40 mouse cellular contexts compared by ENCODE assay signal in genomic region chr1:172624081-172624480, GRCm38 (mm10). TPM values are rescaled to one million over a fixed set of nuclear protein-coding genes. Genes with fewer than 3 reads are reported as not detected.
"Had no signal": no experiment of that assay in that cellular context is flagged by ENCODE, and none has a peak within 500 bp of the region (broad histone marks: within the 10 kb centered on the region; RNA-seq: fewer than 3 reads in every experiment).

No protein-coding gene starts in this region.

- ATAC-seq: forebrain, postnatal 0 days; hindbrain, embryonic 16.5 days; intestine, embryonic 16.5 days; liver, embryonic 12.5 days had no signal

- H3K27ac ChIP-seq: gastrocnemius, adult 2 months; heart, adult 2 months; hindbrain, embryonic 10.5 days; hindbrain, embryonic 12.5 days; hindbrain, embryonic 14.5 days; kidney, embryonic 15.5 days; limb, embryonic 13.5 days; limb, embryonic 15.5 days; liver, embryonic 12.5 days had no signal

- H3K27me3 ChIP-seq: hindbrain, embryonic 12.5 days; kidney, embryonic 15.5 days; limb, embryonic 15.5 days; liver, embryonic 12.5 days had no signal

- H3K4me3 ChIP-seq: gastrocnemius, adult 2 months; heart, adult 2 months; heart, embryonic 12.5 days; hindbrain, embryonic 10.5 days; hindbrain, embryonic 12.5 days; kidney, embryonic 15.5 days; limb, embryonic 13.5 days; limb, embryonic 15.5 days; liver, embryonic 12.5 days had no signal

- DNase-seq: forebrain, postnatal 0 days; gastrocnemius, adult 2 months; gastrocnemius, postnatal 10 days; gastrocnemius, postnatal 25 days; heart, adult 2 months; heart, postnatal 10 days; heart, postnatal 4 days; kidney, adult 11 months; kidney, adult 9 months; kidney, postnatal 14 days; kidney, postnatal 36 days; layer of hippocampus, adult 9-11 months; layer of hippocampus, postnatal 36 days; left cerebral cortex, postnatal 4 days had no signal

- H3K4me1 ChIP-seq: heart, embryonic 12.5 days; hindbrain, embryonic 10.5 days; hindbrain, embryonic 12.5 days; kidney, embryonic 15.5 days; limb, embryonic 15.5 days; liver, embryonic 12.5 days had no signal

- H3K36me3 ChIP-seq: heart, embryonic 12.5 days; hindbrain, embryonic 10.5 days; hindbrain, embryonic 12.5 days; kidney, embryonic 15.5 days; limb, embryonic 13.5 days; limb, embryonic 15.5 days; liver, embryonic 12.5 days had no signal

- H3K9me3 ChIP-seq: hindbrain, embryonic 10.5 days; hindbrain, embryonic 12.5 days; kidney, embryonic 15.5 days; limb, embryonic 15.5 days; liver, embryonic 12.5 days had no signal

- H3K9ac ChIP-seq: forebrain, postnatal 0 days; heart, embryonic 12.5 days; hindbrain, embryonic 12.5 days; hindbrain, embryonic 14.5 days; kidney, embryonic 15.5 days; limb, embryonic 13.5 days; limb, embryonic 15.5 days; liver, embryonic 12.5 days had no signal

- H3K4me2 ChIP-seq: heart, embryonic 12.5 days; hindbrain, embryonic 12.5 days; hindbrain, embryonic 14.5 days; kidney, embryonic 15.5 days; limb, embryonic 13.5 days; limb, embryonic 15.5 days; liver, embryonic 12.5 days had no signal

RNA-seq across cellular contexts. Expression of gene Fcrl6, which starts 21.7 kb away (rescaled TPM):
- total RNA-seq: forebrain, postnatal 0 days; gastrocnemius, adult 2 months; gastrocnemius, postnatal 10 days; gastrocnemius, postnatal 25 days; gastrocnemius, postnatal 4 days; granulocyte monocyte progenitor cell, adult 5-6 weeks; heart, adult 2 months; heart, postnatal 10 days; heart, postnatal 25 days; heart, postnatal 4 days; layer of hippocampus, adult 18-20 months; layer of hippocampus, postnatal 14 days; layer of hippocampus, postnatal 36 days; left cerebral cortex, adult 18-20 months; left cerebral cortex, adult 8-10 months; left cerebral cortex, postnatal 10 days; left cerebral cortex, postnatal 25 days; left cerebral cortex, postnatal 4 days; liver, adult 2 months had no signal
- polyA plus RNA-seq: heart, adult 2 months; heart, embryonic 12.5 days; heart, embryonic 14.5 days; heart, embryonic 16.5 days; hindbrain, embryonic 10.5 days; intestine, embryonic 14.5 days; intestine, embryonic 16.5 days; kidney, adult 2 months; kidney, embryonic 15.5 days; kidney, postnatal 0 days; large intestine, adult 2 months; liver, adult 2 months; liver, embryonic 12.5 days had no signal

RNA-seq across cellular contexts. Expression of gene Slamf8, which starts 33.7 kb away (rescaled TPM):
- total RNA-seq: forebrain, postnatal 0 days; gastrocnemius, postnatal 10 days; heart, postnatal 10 days; heart, postnatal 4 days; layer of hippocampus, adult 18-20 months; layer of hippocampus, postnatal 14 days; layer of hippocampus, postnatal 36 days; left cerebral cortex, adult 18-20 months; left cerebral cortex, postnatal 10 days; left cerebral cortex, postnatal 25 days; left cerebral cortex, postnatal 4 days had no signal
- polyA plus RNA-seq: heart, embryonic 12.5 days; hindbrain, embryonic 10.5 days; hindbrain, embryonic 12.5 days; hindbrain, embryonic 14.5 days; hindbrain, embryonic 16.5 days; liver, embryonic 12.5 days had no signal
